Mouse (Mus musculus): ENCODE measurements around the gene Cdx2. TPM values are rescaled to one million over a fixed set of nuclear protein-coding genes. Genes with fewer than 3 reads are reported as not detected.

The Cdx2 gene
- polyA plus RNA-seq, 1 experiment from 2014 or later, result not detected

DNA sequence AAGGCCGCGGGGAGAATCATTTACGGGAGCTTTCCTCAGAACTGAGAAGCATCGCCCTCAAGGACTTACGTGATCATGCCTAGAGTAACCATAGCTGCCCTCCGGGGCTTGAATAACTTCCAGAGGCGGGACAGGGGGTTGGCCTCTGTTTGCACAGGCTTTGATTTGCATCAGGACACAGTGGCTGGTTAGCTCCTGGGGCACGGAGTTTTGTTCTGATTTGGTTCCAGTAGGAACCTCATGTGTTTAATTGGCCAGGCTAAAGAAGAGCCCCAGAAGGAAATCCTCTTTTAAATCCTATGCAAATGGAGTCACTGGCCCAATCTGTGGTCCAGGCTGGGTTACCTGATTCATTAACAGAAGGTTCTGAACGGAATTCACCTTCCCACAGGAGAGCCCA, 31.9 kb upstream of the Cdx2 start:
- 51% methylated on average over 9 of the region's 9 CpGs for WGBS
- Histone ChIP-seq H3K4me3 (no peak overlapping the region), H3K36me3 (no peaks in the 10 kb centered on the region), H3K27ac (no peak overlapping the region), H3K9ac (no peak overlapping the region), H3K9me3 (no peaks in the 10 kb centered on the region), H3K27me3 (no peaks in the 10 kb centered on the region), H3K4me2 (no peak overlapping the region), H3K4me1 (peaks cover 6% of the 10 kb centered on the region; the same call in 1 of the 2 replicates)
- ATAC-seq (ENCODE audit: insufficient number of reproducible peaks, insufficient read depth, low FRiP score, low TSS enrichment, low read depth), result no peak

DNA sequence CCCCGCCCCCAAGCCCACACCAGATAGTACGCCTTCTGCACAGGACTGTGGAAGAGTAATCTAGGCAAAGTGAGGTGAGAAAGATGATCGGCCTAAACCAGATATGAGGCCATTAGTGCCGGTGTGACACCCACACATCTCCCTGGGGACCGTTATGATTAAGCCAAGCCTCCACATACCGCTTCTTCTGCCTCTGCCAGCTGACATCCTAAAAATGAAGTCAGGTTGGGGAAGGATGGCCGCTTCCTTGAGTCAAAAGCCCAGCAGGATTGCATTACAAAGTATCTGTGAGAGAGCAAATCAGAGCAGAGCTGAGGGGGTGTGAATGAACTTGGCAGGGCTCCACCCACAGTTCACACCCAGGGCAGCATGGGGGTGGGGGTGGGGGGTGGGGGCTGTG, 25.6 kb upstream of the Cdx2 start:
- peaks cover 6% of the 10 kb centered on the region; the same call in 1 of the 2 replicates for H3K4me1 ChIP-seq
- H3K27ac ChIP-seq, result no peak overlapping the region
- H3K9me3 ChIP-seq, result no peaks in the 10 kb centered on the region
- H3K4me2 ChIP-seq, result no peak overlapping the region
- no peak overlapping the region for H3K4me3 ChIP-seq
- ATAC-seq (ENCODE audit: insufficient number of reproducible peaks, insufficient read depth, low FRiP score, low TSS enrichment, low read depth), result no peak
- 53% methylated on average over 7 of the region's 7 CpGs for WGBS
- H3K9ac ChIP-seq, result no peak overlapping the region
- H3K36me3 ChIP-seq, result no peaks in the 10 kb centered on the region
- H3K27me3 ChIP-seq, result 0 out of 2 replicates have a peak, but pooled peaks cover 4% of the 10 kb centered on the region

DNA sequence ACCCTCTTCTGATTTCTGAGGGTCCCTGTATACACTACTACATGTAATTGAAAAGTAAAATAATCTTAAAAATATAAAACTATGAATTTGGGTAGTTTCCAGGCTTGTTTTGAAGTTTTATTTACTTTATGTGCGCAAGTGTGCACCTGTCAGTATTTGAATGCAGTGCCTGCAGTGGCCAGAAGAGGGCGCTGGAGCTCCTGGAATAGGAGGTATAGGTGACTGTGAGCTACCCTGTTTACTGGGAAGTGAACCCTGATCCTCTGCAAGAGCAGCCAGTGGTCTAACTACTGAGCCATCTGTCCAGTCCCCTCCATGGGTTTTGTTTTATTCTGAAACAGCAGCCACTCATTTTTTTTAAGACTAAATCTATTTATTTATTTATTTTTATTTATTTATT, 24.5 kb upstream of the Cdx2 start:
- no peak overlapping the region for H3K9ac ChIP-seq
- no peak for ATAC-seq (ENCODE audit: insufficient number of reproducible peaks, insufficient read depth, low FRiP score, low TSS enrichment, low read depth)

DNA sequence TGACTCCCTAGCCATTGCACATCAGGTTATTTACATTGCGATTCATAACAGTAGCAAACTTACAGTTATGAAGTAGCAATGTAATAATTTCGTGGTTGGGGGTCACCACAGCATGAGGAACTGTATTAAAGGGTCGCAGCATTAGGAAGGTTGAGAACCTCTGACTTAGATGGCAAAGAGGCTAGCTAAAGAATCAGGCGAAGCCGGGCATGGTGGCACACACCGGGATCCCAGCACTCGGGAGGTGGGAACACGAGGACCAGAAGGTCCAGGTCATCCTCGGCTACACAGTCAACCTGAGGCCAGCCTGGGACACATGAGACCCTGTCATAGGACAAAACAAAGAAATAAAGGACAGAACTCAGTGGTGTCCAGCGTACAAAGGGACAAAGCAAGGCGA, 22.9 kb upstream of the Cdx2 start:
- Histone ChIP-seq H3K36me3 (no peaks in the 10 kb centered on the region), H3K4me2 (no peak overlapping the region), H3K9ac (no peak overlapping the region), H3K27ac (no peak overlapping the region), H3K9me3 (no peaks in the 10 kb centered on the region), H3K4me1 (peaks cover 6% of the 10 kb centered on the region; the same call in 1 of the 2 replicates), H3K4me3 (no peak overlapping the region), H3K27me3 (0 out of 2 replicates have a peak, but pooled peaks cover 4% of the 10 kb centered on the region)
- whole genome bisulfite sequencing, result 80% methylated on average over 11 of the region's 11 CpGs
- ATAC-seq (ENCODE audit: insufficient number of reproducible peaks, insufficient read depth, low FRiP score, low TSS enrichment, low read depth), result no peak

More for the DNA sequence above, 24.5 kb upstream of the Cdx2 start:
- Histone ChIP-seq H3K4me1 (peaks cover 6% of the 10 kb centered on the region; the same call in 1 of the 2 replicates), H3K27me3 (0 out of 2 replicates have a peak, but pooled peaks cover 4% of the 10 kb centered on the region), H3K27ac (no peak overlapping the region), H3K9me3 (no peaks in the 10 kb centered on the region), H3K4me3 (no peak overlapping the region), H3K4me2 (no peak overlapping the region), H3K36me3 (no peaks in the 10 kb centered on the region)
- 44% methylated on average over 2 of the region's 2 CpGs for WGBS

DNA sequence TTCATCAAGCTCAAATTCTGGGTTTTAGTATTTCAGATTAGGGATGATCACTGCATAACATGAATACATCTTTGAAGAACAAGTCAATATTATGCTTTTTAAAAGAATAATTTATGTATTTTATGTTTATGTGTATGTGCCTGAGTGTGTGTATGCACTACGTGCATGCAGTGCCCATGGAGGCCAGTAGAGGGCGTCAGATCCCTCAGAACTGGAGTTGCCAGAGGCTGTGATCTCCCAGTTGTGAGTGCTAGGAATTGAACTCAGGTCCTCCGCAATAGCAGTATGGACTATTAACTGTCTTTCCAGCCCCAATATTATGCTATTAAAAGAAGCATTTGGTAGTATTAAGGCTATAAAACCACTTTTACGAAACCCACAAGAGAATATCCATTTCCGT, 20.6 kb upstream of the Cdx2 start:
- peaks cover 13% of the 10 kb centered on the region for H3K27me3 ChIP-seq
- no peaks in the 10 kb centered on the region for H3K36me3 ChIP-seq
- no peaks in the 10 kb centered on the region for H3K9me3 ChIP-seq
- no peak overlapping the region for H3K9ac ChIP-seq
- no peak for ATAC-seq (ENCODE audit: insufficient number of reproducible peaks, insufficient read depth, low FRiP score, low TSS enrichment, low read depth)
- H3K4me2 ChIP-seq, result no peak overlapping the region
- H3K27ac ChIP-seq, result no peak overlapping the region
- WGBS, result 86% methylated on average over 5 of the region's 5 CpGs
- no peaks in the 10 kb centered on the region for H3K4me1 ChIP-seq
- no peak overlapping the region for H3K4me3 ChIP-seq

DNA sequence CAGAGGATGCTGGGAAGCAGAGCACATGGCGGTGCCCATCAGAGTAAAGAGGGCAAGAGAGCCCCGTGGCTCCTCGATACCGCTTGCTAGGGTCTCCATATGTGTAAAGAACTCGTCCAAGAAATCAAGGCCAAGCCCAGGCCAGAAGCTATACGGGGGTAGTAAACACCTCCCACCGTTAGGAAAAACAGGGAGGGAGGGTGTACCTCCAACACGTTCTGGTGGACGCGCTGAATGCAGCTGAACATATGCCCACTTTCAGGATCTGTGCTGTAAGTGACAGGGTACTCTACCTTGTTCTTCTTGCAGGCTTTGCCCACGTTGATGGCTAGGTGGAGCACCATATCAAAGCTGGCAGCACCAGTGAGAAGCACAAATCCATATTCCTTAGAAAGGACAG, 18.9 kb upstream of the Cdx2 start:
- Histone ChIP-seq H3K4me1 (no peaks in the 10 kb centered on the region), H3K9ac (no peak overlapping the region), H3K4me3 (no peak overlapping the region), H3K27ac (no peak overlapping the region), H3K36me3 (no peaks in the 10 kb centered on the region), H3K27me3 (peaks cover 28% of the 10 kb centered on the region), H3K9me3 (no peaks in the 10 kb centered on the region), H3K4me2 (no peak overlapping the region)
- 71% methylated on average over 11 of the region's 11 CpGs for WGBS
- ATAC-seq (ENCODE audit: insufficient number of reproducible peaks, insufficient read depth, low FRiP score, low TSS enrichment, low read depth), result no peak

DNA sequence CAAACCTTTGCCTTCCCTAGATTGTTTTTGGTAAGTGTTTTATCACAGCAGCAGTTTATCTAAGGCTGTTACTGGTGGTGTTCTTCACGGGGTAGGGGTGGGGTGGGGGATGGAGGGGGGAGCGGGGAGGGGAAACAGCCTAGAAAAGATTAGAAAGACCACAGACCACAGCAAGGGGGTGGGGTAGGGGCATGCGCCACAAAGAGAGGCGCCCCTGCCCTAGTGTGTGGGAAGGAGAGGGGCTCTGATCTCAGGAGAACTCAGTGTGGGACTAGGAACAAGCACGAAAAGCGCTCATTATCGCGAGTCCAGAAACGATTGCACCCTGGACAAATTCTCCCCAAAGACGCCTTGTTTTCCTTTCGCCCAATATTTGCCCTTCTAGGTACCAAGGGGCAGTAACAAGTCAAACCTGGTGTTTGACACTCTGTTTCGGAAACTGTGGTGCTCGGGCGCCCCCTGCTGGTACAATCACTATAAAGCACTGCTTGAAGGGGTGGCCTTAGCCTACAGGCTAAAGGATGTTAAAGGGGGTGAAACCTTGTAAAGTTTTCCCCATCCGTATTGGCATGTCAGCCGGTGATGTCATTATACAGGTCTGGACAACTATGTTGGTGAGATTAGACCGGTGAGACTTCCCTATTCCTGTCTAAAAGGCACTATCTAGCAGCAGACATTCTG, 16.3 kb upstream of the Cdx2 start:
- no peak for ATAC-seq (ENCODE audit: insufficient number of reproducible peaks, insufficient read depth, low FRiP score, low TSS enrichment, low read depth)
- peaks cover 51% of the 10 kb centered on the region for H3K27me3 ChIP-seq
- no peaks in the 10 kb centered on the region for H3K36me3 ChIP-seq
- H3K9ac ChIP-seq, result no peak overlapping the region
- no peaks in the 10 kb centered on the region for H3K9me3 ChIP-seq
- no peaks in the 10 kb centered on the region for H3K4me1 ChIP-seq
- H3K4me3 ChIP-seq, result no peak overlapping the region
- no peak overlapping the region for H3K27ac ChIP-seq
- WGBS, result 17% methylated on average over 17 of the region's 17 CpGs
- peak overlapping the region; percentile 11; the same call in 1 of the 2 replicates for H3K4me2 ChIP-seq

DNA sequence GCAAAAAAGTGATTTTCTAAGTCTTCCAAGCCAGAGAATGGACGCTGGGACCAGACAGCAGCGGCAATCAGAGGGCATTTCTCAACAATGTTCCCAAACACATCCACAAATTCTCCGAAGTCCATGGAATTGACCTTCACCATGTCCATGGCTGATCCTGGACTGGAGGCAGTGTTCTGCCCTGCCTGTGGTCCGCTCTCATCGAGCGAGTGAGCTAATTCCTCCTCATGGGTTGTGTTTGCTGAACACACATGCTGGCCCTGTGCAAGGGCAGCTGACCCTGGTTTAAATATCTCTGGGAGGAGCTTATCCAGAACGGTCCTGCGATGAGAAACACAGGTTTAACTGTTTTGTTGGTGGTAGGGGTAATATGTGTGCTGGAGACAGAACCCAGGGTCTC, 15.1 kb upstream of the Cdx2 start, which contains the start of gene Urad:
Gene Urad (minus strand): TSS at position 258 of the 400 bp plus-strand sequence.
- Histone ChIP-seq H3K27ac (no peak within 1 kb of the TSS), H3K4me3 (no peak within 1 kb of the TSS), H3K4me2 (peak within 1 kb of the TSS; percentile 11; the same call in 1 of the 2 replicates), H3K4me1 (no peaks in the 10 kb centered on the region), H3K27me3 (peaks cover 63% of the 10 kb centered on the region), H3K36me3 (no peaks in the 10 kb centered on the region), H3K9ac (no peak within 1 kb of the TSS), H3K9me3 (no peaks in the 10 kb centered on the region)
- ATAC-seq (ENCODE audit: insufficient number of reproducible peaks, insufficient read depth, low FRiP score, low TSS enrichment, low read depth), result no peak
- 67% methylated on average over 8 of the region's 8 CpGs for WGBS

DNA sequence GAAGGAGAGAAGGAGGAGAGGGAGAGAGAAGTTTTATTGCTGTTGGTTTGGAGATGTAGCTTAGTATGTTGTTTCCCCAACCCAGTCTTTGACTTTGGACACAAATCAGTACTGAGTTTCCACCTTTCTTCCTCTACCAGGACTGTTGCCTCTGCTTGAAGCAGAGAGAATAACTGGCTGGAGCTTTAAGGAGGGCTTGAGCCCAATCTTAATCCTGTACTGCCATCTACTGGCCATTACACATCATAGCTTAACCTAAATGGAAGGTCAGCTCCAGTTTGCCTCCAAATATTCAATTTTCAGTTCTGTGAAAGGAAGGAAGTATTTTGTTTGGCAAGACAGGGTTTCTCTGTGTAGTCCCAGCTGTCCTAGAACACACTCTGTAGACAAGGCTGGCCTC, 12.6 kb upstream of the Cdx2 start:
- no peak overlapping the region for H3K9ac ChIP-seq
- peaks cover 88% of the 10 kb centered on the region for H3K27me3 ChIP-seq
- peaks cover 6% of the 10 kb centered on the region; the same call in 1 of the 2 replicates for H3K4me1 ChIP-seq
- H3K4me3 ChIP-seq, result no peak overlapping the region
- no peaks in the 10 kb centered on the region for H3K36me3 ChIP-seq
- ATAC-seq (ENCODE audit: insufficient number of reproducible peaks, insufficient read depth, low FRiP score, low TSS enrichment, low read depth), result no peak
- H3K27ac ChIP-seq, result no peak overlapping the region
- H3K4me2 ChIP-seq, result no peak overlapping the region
- H3K9me3 ChIP-seq, result no peaks in the 10 kb centered on the region

DNA sequence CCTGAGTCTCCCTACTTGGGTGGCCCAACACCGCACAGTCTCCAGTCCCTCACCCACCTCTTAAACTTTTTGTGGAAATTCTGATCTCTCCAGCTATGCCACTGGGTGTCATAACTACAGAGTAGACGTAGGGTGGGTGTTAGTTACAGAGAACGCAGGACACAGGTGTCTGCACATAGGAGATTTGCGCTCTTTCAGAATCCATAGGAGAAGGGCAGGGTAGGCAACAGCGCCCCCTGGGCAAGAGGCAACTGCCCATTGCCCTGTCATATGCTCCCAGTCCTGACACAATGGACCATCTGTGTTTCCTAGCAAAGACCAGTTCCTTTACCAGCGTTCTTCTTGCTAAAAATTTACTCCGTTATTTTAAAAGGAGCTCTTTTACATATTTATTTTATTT, 10.9 kb upstream of the Cdx2 start:
- Histone ChIP-seq H3K9me3 (no peaks in the 10 kb centered on the region), H3K27ac (no peak overlapping the region), H3K36me3 (no peaks in the 10 kb centered on the region), H3K27me3 (peaks cover 98% of the 10 kb centered on the region), H3K4me1 (peaks cover 6% of the 10 kb centered on the region; the same call in 1 of the 2 replicates), H3K4me3 (no peak overlapping the region), H3K4me2 (no peak overlapping the region), H3K9ac (no peak overlapping the region)
- WGBS, result 20% methylated on average over 7 of the region's 7 CpGs
- no peak for ATAC-seq (ENCODE audit: insufficient number of reproducible peaks, insufficient read depth, low FRiP score, low TSS enrichment, low read depth)

DNA sequence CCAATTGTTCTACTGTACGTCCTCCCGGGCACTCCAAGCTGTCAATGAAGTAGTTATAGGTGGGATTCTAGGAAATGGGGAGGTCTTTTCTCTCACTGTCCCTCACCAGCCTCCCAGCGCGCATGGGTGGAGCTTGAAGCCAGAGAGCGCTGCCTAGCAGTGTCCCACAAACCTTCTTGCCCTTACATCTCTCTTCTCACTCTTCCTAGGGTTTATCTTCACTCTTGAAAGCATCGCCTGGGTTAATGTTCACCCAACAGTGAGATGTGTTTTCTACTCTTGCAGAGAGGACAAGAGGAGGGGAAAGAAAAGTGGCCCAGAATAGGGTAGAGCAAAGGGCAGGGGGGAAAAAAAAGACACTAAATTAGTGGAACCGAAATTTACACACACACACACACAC, 10.3 kb upstream of the Cdx2 start:
- Histone ChIP-seq H3K9ac (no peak overlapping the region), H3K36me3 (no peaks in the 10 kb centered on the region), H3K27me3 (peaks cover 99% of the 10 kb centered on the region), H3K4me1 (peaks cover 6% of the 10 kb centered on the region; the same call in 1 of the 2 replicates), H3K4me2 (no peak overlapping the region), H3K4me3 (no peak overlapping the region), H3K27ac (no peak overlapping the region), H3K9me3 (no peaks in the 10 kb centered on the region)
- no peak for ATAC-seq (ENCODE audit: insufficient number of reproducible peaks, insufficient read depth, low FRiP score, low TSS enrichment, low read depth)
- WGBS, result 5% methylated on average over 7 of the region's 7 CpGs

DNA sequence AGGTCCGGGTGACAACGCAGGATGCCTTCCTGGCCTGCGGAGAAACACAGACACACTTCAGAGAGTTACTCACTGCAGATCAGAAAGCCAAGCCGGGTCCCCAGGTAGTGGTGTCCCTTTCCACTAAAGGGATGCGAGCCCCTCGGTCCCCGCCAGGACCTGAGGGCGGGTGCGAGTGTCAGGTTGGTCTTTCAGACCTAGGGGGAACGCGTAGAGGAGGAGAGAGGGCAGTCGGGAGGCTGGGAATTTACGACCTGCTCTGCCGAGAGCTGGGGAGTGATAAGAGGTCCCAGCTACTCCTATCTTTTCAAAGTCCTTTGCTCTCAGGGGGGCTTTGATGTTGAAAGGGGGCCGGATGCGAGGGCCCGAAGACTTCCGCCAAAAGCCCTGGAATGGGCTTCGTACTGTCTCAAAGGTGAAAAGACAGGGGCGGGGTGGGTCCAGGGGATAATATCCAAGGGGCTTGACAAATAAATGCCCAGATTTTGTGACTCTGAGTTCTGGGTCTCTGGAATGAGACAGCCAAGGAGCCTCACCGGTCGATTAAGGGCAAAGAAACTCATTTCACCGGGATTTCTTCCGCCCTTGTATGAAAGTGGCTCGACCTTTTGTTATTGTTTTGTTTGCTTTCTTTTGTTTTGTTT, 8.5 kb upstream of the Cdx2 start:
- Histone ChIP-seq H3K27me3 (peaks cover 100% of the 10 kb centered on the region), H3K4me3 (peak overlapping the region; percentile 1; the same call in 1 of the 2 replicates), H3K4me2 (0 out of 2 replicates have a peak overlapping the region, but pooled peaks have one; percentile 9), H3K4me1 (peaks cover 6% of the 10 kb centered on the region; the same call in 1 of the 2 replicates), H3K36me3 (no peaks in the 10 kb centered on the region), H3K9ac (no peak overlapping the region), H3K9me3 (no peaks in the 10 kb centered on the region), H3K27ac (no peak overlapping the region)
- ATAC-seq (ENCODE audit: insufficient number of reproducible peaks, insufficient read depth, low FRiP score, low TSS enrichment, low read depth), result no peak
- WGBS, result 2% methylated on average over 25 of the region's 25 CpGs

Measured in embryonic facial prominence, embryonic 13.5 days (tissue).